Mouse (Mus musculus): ENCODE measurements around the gene Tmem41a.
"Not testable (repeated sequence)": the region's sequence is repeated elsewhere in the genome, so short reads cannot be mapped to it uniquely, and the experiment has no call there.

The Tmem41a gene

DNA sequence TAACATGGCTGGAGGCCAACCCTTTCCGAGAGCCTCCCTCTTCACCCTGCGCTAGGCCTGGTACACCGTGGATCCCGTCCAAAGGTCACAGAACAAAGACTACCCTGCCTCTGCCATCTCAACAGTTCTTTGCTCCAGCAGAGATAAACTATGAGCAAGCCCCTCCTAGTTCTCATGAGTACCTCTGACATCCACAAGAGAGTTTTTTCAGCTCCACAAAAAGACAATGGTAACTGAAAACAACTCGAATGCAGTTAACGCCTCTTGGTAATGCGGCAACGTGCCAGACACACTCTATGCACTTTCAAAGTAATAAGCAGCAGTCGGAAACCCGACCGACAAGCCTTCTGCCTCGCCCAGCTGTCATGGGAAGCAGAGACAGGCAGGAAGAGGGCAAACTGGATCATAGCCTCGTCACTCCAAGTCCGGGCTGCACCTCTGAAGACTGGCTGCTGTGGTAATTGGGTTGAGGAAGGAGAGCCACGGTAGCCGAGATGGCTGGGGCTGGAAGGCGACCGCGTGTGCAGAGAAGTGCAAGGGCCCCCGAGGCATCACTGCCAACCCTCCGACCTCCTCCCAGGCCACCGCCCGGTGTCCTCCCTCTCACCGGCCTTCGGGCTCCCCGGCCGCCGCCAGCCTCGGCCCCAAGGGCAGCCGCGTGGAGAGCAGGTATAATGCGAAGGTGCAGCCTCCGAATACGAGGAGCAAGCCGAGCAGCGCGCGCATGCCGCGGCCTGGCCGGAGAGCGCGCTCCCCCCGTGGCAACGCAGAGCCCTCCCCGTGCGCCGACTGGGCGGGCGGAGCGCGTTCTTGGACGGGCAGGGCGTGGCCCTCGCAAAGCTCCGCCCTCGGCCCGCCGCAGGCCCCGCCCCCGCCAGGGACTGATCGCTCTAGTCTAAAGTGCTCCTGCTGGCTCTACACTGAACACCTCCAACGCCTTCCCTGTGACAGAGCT lies at the start of gene Tmem41a:
Gene Tmem41a (minus strand): TSS at position 792 of the 955 bp plus-strand sequence.
- in situ Hi-C loops (cut with MseI, MboI), result no loop called here

GRCm38 (mm10) chr16:21996402-21996801 lies 49.0 kb upstream of the Tmem41a start:
- in situ Hi-C loops (cut with MseI, MboI), result no loop called here

DNA sequence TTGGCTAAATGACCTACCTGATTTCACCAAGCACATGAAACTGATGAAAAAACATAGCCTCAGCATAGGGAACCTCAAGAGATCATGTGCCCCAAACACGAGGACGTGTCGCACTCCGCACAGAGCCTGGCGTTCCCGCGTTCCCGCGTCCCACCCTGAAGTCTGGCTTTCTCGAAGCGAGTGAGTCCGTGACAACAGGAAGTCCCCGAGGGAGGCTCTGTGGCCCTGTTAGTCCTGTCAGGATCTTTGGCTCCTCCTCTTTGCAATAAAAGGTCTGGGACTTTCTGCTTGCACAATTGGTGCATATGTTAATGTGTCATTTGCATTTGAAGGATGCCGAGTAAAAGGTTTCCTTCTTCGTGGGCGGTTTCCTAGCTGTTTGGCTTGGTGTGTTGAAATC lies 48.0 kb upstream of the Tmem41a start, which contains the start of gene Liph:
Gene Liph (minus strand): TSS at position 360 of the 400 bp plus-strand sequence.
- in situ Hi-C loops (cut with MseI, MboI), result no loop called here

DNA sequence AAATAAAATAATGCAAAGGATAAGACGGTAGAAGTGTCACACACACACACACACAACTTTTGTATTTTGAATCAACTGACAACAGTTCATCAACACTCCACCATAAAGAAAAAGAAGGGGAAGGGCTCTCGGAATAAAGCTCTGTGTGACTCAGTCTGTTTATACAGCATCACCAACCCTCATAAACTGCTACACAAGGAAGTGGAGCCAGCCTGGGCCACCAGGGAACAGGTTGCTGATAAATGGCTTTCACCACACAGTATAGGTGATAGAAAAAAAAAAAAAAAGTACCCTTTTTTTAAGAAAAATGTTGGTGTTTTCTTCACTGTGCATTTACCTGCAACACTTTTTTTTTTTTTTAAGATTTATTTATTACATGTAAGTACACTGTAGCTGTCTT lies 44.4 kb upstream of the Tmem41a start:
- in situ Hi-C loops (cut with MseI, MboI), result no loop called here

DNA sequence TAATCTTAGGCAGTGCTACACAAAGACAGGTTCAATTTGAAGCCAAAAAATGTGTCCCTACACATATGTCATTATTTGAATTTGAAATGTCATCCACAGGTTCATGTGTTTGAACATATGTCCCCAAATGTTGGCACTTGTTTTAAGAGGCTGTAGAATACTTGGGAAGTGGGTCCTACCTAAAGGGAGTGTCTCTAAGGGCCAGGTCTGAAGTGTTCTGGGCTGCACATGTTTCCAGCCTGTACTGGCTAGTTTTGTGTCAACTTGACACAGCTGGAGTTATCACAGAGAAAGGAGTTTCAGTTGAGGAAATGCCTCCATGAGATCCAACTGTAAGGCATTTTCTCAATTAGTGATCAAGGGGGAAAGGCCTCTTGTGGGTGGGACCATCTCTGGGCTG lies 43.5 kb upstream of the Tmem41a start:
- in situ Hi-C loops (cut with MseI, MboI), result not testable (repeated sequence)

GRCm38 (mm10) chr16:21987956-21988355 lies 40.6 kb upstream of the Tmem41a start:
- in situ Hi-C loops (cut with MseI, MboI), result no loop called here

DNA sequence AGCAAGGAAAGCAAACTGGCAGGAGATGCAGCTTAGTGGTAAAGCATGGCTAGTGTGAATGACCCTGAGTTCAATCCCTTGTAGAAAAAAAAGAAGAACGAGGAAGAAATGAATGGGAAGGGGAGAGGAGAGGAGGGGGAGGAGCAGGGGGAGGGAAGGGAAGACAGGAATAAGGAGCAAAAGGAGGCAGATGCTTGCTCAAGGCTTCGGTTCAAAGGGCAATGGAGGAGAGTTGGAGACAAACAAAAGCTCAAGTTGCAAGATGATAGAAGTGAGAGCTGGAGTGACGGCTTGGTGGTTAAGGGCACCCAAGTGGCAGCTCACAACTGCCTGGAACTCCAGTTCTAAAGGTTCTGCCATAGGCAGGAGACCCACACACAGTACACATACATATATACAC lies 38.8 kb upstream of the Tmem41a start:
- in situ Hi-C loops (cut with MseI, MboI), result no loop called here

DNA sequence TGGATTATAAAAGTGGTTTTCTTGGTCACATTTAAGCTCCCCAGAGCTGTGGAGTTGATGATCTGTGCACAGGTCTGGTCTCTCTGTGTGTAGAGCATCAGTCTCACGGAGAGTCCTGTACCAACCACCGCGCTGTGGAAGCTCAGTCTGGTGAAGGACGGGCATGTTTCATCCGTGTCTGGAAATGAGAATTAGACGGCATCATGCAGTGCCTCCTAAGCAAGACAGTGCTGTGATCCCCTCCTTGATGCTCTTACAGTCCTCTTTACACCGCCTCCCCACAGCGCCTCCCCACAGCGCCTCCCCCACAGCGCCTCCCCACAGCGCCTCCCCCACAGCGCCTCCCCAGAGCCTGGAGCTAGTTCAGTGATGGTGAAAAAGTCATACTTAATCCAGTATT lies 36.7 kb upstream of the Tmem41a start:
- in situ Hi-C loops (cut with MseI, MboI), result no loop called here

- in situ Hi-C loops (cut with MseI, MboI), result no loop called here
Observed at GRCm38 (mm10) chr16:21983581-21983980, 36.2 kb upstream of the Tmem41a start.

GRCm38 (mm10) chr16:21983146-21983545 lies 35.8 kb upstream of the Tmem41a start:
- in situ Hi-C loops (cut with MseI, MboI), result no loop called here

DNA sequence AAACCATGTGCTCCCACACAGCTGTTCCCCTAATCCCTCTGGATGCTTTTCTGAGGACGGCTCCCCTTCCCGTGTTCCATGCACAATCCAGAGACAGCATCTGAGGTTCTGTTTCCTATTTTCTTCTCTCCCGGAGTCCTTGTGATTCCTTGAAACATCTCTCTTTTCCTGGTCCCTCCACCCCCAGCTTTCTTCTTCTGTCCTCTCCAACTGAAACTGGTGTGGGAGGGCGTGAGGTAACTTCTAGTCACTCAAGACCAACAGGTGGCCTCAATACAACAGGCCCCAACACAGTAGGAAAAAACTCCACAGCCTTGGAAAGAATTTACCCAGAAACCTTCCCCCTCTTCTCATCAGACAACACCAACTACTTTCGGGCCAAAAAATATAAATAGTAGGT lies 30.0 kb upstream of the Tmem41a start:
- in situ Hi-C loops (cut with MseI, MboI), result no loop called here

DNA sequence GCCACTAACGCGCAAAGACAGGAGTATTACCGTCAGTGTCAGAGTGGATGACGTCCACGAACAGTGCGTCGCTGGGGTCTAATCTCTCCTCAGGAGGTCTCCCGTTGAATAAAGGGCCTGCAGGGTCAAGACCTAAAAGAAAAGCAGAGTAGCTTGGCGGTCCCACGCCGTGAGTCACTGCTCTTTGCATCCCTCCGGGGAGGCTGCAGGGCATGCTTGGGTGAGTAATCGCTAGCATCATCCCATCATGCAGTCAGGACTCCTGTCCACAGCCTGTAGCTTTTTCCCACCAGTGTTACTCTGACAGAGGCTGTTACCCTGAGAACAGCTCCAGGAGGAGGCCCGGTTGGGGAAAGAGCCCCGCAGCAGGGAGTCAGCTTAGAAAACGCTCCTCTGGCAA lies 28.9 kb upstream of the Tmem41a start:
- in situ Hi-C loops (cut with MseI, MboI), result no loop called here

DNA sequence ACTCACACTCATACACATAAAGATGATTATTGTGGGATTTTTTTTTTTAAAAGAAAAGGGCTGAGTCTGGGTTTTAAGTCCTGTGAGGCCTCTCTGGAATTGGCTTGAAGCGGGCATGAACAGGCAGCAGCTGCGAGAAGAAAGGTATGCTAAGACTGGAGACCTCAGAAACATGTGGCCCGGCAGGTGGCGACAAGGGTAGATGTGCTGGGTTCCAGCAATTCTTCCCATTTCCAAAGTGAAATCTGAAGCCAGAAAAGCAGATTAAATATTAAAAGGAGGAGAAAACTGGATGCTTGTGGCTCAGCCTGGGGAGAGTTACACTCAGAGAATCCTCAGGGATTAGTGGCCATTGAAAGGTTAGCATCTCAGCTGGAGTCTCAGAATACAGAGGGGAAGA lies 24.1 kb upstream of the Tmem41a start:
- in situ Hi-C loops (cut with MseI, MboI), result no loop called here

GRCm38 (mm10) chr16:21970536-21970935 lies 23.2 kb upstream of the Tmem41a start:
- in situ Hi-C loops (cut with MseI, MboI), result no loop called here

- in situ Hi-C loops (cut with MseI, MboI), result no loop called here
Observed at GRCm38 (mm10) chr16:21969874-21970273, 22.5 kb upstream of the Tmem41a start.

DNA sequence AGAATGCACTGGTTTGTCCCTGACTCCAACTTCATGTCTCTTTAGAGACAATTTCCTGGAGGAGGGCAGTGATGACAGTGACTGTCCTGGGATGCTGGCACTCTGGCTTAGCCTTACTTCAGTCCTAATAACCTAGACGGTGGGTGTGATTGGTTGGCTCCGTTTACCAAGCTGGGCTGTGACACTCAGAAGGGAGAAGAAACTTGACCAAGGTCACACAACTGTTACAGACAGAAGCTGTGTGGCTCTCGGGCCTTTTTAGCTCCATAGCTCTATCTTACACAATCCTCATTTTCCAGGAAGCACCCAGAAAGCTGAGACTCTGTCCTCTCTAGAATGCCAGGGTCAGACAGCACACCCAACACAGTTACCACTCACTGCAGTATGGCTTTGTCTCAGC lies 18.2 kb upstream of the Tmem41a start:
- in situ Hi-C loops (cut with MseI, MboI), result no loop called here

DNA sequence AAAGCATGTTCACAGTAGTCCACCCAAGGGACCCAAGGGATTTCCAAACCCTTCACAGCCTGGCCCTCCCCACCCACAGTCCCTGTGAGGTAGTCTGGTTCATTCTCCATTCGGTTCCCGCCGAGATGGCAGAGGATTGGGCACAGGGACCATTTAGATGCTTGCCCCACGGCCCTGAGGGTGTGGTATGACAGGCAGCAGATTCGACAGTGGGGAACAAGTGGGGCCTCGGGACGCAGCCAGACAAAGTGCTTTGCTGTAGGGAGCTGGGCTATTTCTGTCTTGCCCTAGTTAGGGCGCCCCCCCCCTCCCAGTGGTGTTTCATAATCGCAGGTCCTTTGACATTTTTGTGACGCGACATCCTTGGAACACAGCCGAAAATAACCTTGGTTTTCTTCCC lies 8.2 kb upstream of the Tmem41a start:
- in situ Hi-C loops (cut with MseI, MboI), result no loop called here

DNA sequence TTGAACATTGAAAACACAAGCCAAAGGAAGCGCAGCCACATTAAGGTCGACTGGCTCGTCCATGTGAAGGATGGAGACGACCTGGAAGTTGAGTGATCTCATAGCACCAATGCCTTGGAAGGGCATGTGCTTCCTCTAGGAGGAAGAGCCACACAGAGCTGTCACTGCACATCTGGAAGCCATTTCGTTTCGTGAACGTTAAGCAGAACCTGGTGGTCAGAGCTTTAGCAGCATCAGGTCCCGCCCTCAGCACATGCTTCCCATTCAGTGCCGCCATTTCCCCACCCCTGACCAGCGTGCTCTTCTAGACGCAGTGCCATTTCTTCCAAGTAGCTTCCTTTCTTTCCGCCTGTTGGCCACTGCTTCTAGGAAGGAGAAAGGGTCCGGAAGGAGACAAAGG lies 18.9 kb downstream of the Tmem41a start:
- in situ Hi-C loops (cut with MseI, MboI), result no loop called here

DNA sequence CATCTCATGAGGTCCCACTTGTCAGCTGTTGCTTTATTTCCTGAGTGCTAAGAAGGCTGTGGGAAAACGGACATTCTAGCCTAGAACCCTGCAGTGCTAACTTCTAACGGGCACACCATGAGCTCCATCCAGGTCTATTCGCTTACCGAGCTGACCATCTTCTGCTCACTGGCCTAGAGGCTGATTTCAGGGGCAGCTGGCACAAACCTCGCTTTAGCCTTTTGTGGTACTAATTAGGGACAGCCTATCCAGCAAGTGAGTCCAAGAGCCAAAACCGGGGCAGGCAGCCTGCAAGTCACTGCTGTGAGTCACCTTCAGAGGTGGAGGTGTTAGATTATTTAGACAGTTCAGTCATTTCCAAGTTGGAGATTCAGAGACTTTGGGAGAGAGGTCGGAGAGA lies 30.7 kb downstream of the Tmem41a start:
- in situ Hi-C loops (cut with MseI, MboI), result no loop called here

DNA sequence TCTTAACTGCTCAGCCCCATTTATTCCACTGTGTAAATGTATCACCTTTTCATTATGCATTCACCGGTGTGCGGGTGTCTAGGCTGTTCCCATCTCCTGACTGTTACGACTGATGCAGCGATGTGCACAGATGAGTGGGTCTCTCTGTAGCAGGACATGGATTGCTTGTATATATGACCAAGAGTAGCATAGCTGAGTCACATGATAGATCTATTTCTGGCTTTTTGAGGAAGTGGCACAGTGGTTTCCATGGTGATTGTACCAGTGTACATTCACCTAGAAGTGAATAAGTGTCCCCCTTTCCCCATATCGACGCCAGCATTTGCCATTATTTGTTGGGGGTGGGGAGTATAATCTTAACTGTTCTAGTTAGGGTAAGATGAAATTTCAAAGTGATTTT lies 34.0 kb downstream of the Tmem41a start:
- in situ Hi-C loops (cut with MseI, MboI), result no loop called here

DNA sequence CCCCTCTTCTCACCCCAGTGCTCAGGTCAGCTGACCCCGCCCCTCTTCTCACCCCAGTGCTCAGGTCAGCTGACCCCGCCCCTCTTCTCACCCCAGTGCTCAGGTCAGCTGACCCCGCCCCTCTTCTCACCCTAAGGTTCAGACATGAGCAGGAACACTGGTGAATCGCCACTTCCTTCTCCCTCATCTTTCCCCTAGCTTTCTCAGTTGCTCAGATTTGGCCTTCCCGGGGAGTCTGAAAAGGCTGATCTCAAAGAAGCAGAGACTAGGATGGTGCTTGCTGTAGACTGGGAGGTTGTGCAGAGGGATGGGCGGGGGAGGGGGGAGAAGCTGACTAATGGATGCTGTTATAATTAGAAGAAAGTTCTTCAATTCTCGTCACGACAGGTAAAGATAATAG lies 38.4 kb downstream of the Tmem41a start:
- in situ Hi-C loops (cut with MseI, MboI), result not testable (repeated sequence)

GRCm38 (mm10) chr16:21906902-21907301 lies 40.5 kb downstream of the Tmem41a start:
- in situ Hi-C loops (cut with MseI, MboI), result no loop called here

DNA sequence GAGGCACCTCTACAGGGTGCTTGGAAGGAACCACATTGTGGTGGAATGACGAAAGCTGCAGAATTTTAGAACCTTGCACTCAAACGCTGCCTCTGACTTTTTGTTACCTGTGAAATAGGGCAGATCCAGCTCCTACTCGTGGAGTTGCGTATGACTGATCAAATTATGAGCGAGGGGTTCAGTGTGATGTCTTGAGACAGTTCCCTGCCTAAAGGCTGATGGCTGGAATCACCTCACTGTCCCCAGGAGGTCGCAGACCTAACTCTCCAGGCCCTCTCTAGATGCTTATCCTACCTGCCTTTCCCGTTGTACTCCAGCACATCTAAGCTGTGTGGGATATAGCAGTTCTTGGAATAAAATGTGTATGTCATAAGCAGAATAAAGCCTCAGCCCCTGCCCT lies 41.4 kb downstream of the Tmem41a start:
- in situ Hi-C loops (cut with MseI, MboI), result no loop called here

- in situ Hi-C loops (cut with MseI, MboI), result no loop called here
Observed at GRCm38 (mm10) chr16:21904636-21905035, 42.7 kb downstream of the Tmem41a start.
